Mouse (Mus musculus): Measurements from ENCODE around the gene B3gat2. TPM values are rescaled to one million over a fixed set of nuclear protein-coding genes. Genes with fewer than 3 reads are reported as not detected.

Gene B3gat2
- total and polyA plus RNA-seq, 3 experiments, result 0.40 to 0.81 TPM; not detected in 1

DNA sequence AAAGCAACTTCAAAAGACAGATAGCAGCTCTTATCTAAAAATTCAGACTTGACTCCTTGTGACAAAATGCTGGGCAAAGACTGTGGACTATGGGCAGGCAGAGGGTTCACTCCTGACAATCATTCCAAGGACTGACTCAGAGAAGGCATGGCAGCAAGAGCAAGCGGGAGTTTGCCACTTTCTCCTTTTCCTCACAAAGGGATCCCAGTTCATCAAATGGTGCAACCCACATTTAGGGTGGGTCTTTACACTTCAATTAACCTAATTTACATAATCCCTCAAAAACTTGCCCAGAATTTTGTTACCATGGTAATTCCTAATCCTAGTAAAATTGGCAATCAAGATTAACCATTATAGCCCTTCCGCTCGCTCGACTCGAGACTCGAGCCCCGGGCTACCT is 123.4 kb downstream of the B3gat2 start:
- H3K4me2 ChIP-seq (ENCODE audit: insufficient read depth, low read depth, poor library complexity, severe bottlenecking), result no peak overlapping the region
- no peaks in the 10 kb centered on the region for H3K36me3 ChIP-seq (replicated peaks in 1 of 2; ENCODE audit: control insufficient read depth in 1 of 2, insufficient read depth in 1 of 2, low read length in 1 of 2)
- H3K27ac ChIP-seq (ENCODE audit: insufficient read depth, low read depth), result no peak overlapping the region
- no peaks in the 10 kb centered on the region for H3K79me2 ChIP-seq (replicated peaks; ENCODE audit: control insufficient read depth, extremely low read depth, insufficient read depth, poor library complexity, severe bottlenecking)
- no peaks in the 10 kb centered on the region for H3K4me1 ChIP-seq (ENCODE audit: control insufficient read depth in 1 of 2, insufficient read depth in 2 of 2)
- no peaks in the 10 kb centered on the region for H3K9me3 ChIP-seq (replicated peaks; ENCODE audit: low read length)
- H3K27me3 ChIP-seq (replicated peaks), result no peaks in the 10 kb centered on the region
- no peak overlapping the region for H3K9ac ChIP-seq (ENCODE audit: insufficient read depth, low read depth)
- dilution Hi-C loops (cut with MboI; ENCODE audit: extremely low pct_ligation_motif_present, extremely low pct_unique_long_range_greater_than_20kb, low sequenced_read_pairs) (no loop called here), in situ Hi-C loops (cut with MboI; ENCODE audit: low pct_ligation_motif_present, low pct_unique_long_range_greater_than_20kb, low sequenced_read_pairs) (no loop called here)
- H3K4me3 ChIP-seq (replicated peaks in 1 of 3; ENCODE audit: low read depth in 2 of 3, low read length in 2 of 3, poor library complexity in 1 of 3), result no peak overlapping the region
- TF ChIP-seq EP300 (IDR thresholded peaks at IDR 0.05; ENCODE audit: low read length) (no peak), NRF1 (IDR thresholded peaks at IDR 0.05; ENCODE audit: low read depth, low read length) (no peak), RAD21 (IDR thresholded peaks at IDR 0.05; ENCODE audit: low read depth, low read length) (no peak), ZMIZ1 (IDR thresholded peaks at IDR 0.05; ENCODE audit: low read depth, low read length) (no peak), E2F4 (IDR thresholded peaks at IDR 0.05; ENCODE audit: insufficient replicate concordance, low read depth, low read length) (no peak), CHD2 (IDR thresholded peaks at IDR 0.05; ENCODE audit: low read length) (no peak), ZC3H11A (IDR thresholded peaks at IDR 0.05; ENCODE audit: low read depth, low read length) (no peak), NELFE (IDR thresholded peaks at IDR 0.05; ENCODE audit: low read depth, low read length) (no peak), CTCF (conservative IDR thresholded peaks at IDR 0.05 in 1 of 2, IDR thresholded peaks at IDR 0.05 in 1 of 2; ENCODE audit: low read depth in 2 of 2, low read length in 2 of 2) (no peak), POLR2AphosphoS2 (IDR thresholded peaks at IDR 0.05; ENCODE audit: low read depth, low read length) (no peak)
- DNase-seq (ENCODE audit: extremely low read depth), result no peak

DNA sequence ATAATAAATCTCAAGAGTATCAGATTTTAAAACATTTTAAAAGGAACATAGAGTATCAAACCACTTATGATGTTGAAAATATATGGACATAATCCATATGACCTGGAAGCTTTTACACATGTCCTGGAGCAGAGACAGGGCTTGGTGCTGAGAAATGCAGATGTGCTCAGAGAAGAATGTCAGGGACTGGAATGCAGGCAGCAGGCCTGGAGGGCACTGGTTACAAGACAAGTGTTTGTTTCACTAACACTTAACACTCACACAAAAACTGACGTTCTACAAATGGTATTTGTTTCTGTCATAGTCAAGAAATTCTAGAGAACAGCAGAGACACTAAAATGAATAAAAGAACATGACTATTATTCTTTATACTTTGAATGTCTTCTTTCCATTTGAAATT is 130.5 kb downstream of the B3gat2 start:
- peaks cover 0 to 3% of the 10 kb centered on the region in 2 experiments for H3K36me3 ChIP-seq (replicated peaks in 1 of 2; ENCODE audit: control insufficient read depth in 1 of 2, insufficient read depth in 1 of 2, low read length in 1 of 2)
- no peak overlapping the region for H3K4me3 ChIP-seq (replicated peaks in 1 of 3; ENCODE audit: low read depth in 2 of 3, low read length in 2 of 3, poor library complexity in 1 of 3)
- no peak overlapping the region for H3K27ac ChIP-seq (ENCODE audit: insufficient read depth, low read depth)
- in situ Hi-C loops (cut with MboI; ENCODE audit: low pct_ligation_motif_present, low pct_unique_long_range_greater_than_20kb, low sequenced_read_pairs), result no loop called here
- H3K4me2 ChIP-seq (ENCODE audit: insufficient read depth, low read depth, poor library complexity, severe bottlenecking), result no peak overlapping the region
- no peaks in the 10 kb centered on the region for H3K27me3 ChIP-seq (replicated peaks)
- DNase-seq (ENCODE audit: extremely low read depth), result no peak
- no peak overlapping the region for H3K9ac ChIP-seq (ENCODE audit: insufficient read depth, low read depth)
- H3K4me1 ChIP-seq (ENCODE audit: control insufficient read depth in 1 of 2, insufficient read depth in 2 of 2), result peaks cover 11 to 40% of the 10 kb centered on the region in 2 experiments
- no peaks in the 10 kb centered on the region for H3K9me3 ChIP-seq (replicated peaks; ENCODE audit: low read length)
- no peaks in the 10 kb centered on the region for H3K79me2 ChIP-seq (replicated peaks; ENCODE audit: control insufficient read depth, extremely low read depth, insufficient read depth, poor library complexity, severe bottlenecking)
- dilution Hi-C loops (cut with MboI; ENCODE audit: extremely low pct_ligation_motif_present, extremely low pct_unique_long_range_greater_than_20kb, low sequenced_read_pairs), result no loop called here
- TF ChIP-seq POLR2A (IDR thresholded peaks at IDR 0.05; ENCODE audit: low read depth, low read length), result no peak
- TF ChIP-seq TCF12 (IDR thresholded peaks at IDR 0.05; ENCODE audit: low read depth, low read length), result no peak
- no peak for TF ChIP-seq USF2 (conservative IDR thresholded peaks at IDR 0.05; ENCODE audit: low read depth, low read length)
- no peak for TF ChIP-seq SIN3A (IDR thresholded peaks at IDR 0.05; ENCODE audit: low read length)
- TF ChIP-seq HCFC1 (IDR thresholded peaks at IDR 0.05; ENCODE audit: low read depth, low read length), result no peak
- TF ChIP-seq EP300 (IDR thresholded peaks at IDR 0.05; ENCODE audit: low read length), result no peak
- TF ChIP-seq USF1 (IDR thresholded peaks at IDR 0.05; ENCODE audit: low read depth, low read length), result no peak
- no peak for TF ChIP-seq GABPA (IDR thresholded peaks at IDR 0.05; ENCODE audit: insufficient replicate concordance, low read depth, low read length)

Other genes with a start within 250 kb of the B3gat2 start
- 23.6 and 37.0 TPM in 2 replicates for gene Smap1, start 160.6 kb downstream of the B3gat2 start, total RNA-seq (2012; rRNA removed)
- gene Smap1, start 160.6 kb downstream of the B3gat2 start, total RNA-seq (2014; rRNA removed), result 22.3 and 24.5 TPM in 2 replicates
- 59.3 and 60.5 TPM in 2 replicates for gene Smap1, start 160.6 kb downstream of the B3gat2 start, polyA plus RNA-seq (2012; ENCODE audit: insufficient read length, low read depth)
- 40.7 and 43.4 TPM in 2 replicates for gene Sdhaf4, start 243.9 kb downstream of the B3gat2 start, total RNA-seq (2012; rRNA removed)
- 72.9 and 79.6 TPM in 2 replicates for gene Sdhaf4, start 243.9 kb downstream of the B3gat2 start, total RNA-seq (2014; rRNA removed)
- gene Sdhaf4, start 243.9 kb downstream of the B3gat2 start, polyA plus RNA-seq (2012; ENCODE audit: insufficient read length, low read depth), result 20.9 and 24.8 TPM in 2 replicates

Data from CH12.LX (cell line).